Mouse (Mus musculus) testis, adult 2 months (tissue): ENCODE measurements around the gene Emp1. TPM values are rescaled to one million over a fixed set of nuclear protein-coding genes. Genes with fewer than 3 reads are reported as not detected.

Experiments
- H3K27ac ChIP-seq: fragments of 200-500 bp; 2 replicates; pipeline ENCODE4 v1.5.1; 2012; ENCODE audit warnings: low read depth, low read length; ENCODE audit not compliant: control insufficient read depth, insufficient read depth
- H3K27me3 ChIP-seq: fragments of 200-500 bp; 2 replicates; pipeline ENCODE4 v1.6.1; 2012; ENCODE audit warnings: mild to moderate bottlenecking, low read length, moderate library complexity; ENCODE audit not compliant: control insufficient read depth, insufficient read depth
- H3K36me3 ChIP-seq: fragments of 200-500 bp; 2 replicates; pipeline ENCODE4 v1.6.1; 2012; ENCODE audit warnings: mild to moderate bottlenecking, low read length; ENCODE audit not compliant: control insufficient read depth, insufficient read depth
- H3K4me1 ChIP-seq: fragments of 200-500 bp; 2 replicates; pipeline ENCODE4 v1.6.1; 2012; ENCODE audit warnings: low read length; ENCODE audit not compliant: control insufficient read depth, insufficient read depth
- H3K4me3 ChIP-seq: fragments of 200-500 bp; 2 replicates; pipeline ENCODE4 v1.5.1; 2012; ENCODE audit warnings: low read depth, mild to moderate bottlenecking, low read length, moderate library complexity, mixed read lengths; ENCODE audit not compliant: control insufficient read depth
- CTCF ChIP-seq: fragments of 200-500 bp; IDR thresholded peaks from 2 replicates; pipeline ENCODE4 v1.5.1; 2012; ENCODE audit warnings: low read depth, mild to moderate bottlenecking, inconsistent platforms, low read length, moderate library complexity; ENCODE audit not compliant: control insufficient read depth, insufficient read depth, insufficient replicate concordance
- POLR2A ChIP-seq: fragments of 200-500 bp; IDR thresholded peaks from 2 replicates; pipeline ENCODE4 v1.6.1; 2012; ENCODE audit warnings: low read depth, mild to moderate bottlenecking, inconsistent platforms, low read length, moderate library complexity; ENCODE audit not compliant: control insufficient read depth
- polyA plus RNA-seq: library from polyadenylated mRNA; depleted of rRNA; stranded (reverse); fragments of >200 nt; gene quantifications from 2 replicates; pipeline ENCODE4 v1.2.3, GENCODE M21; 2012; rRNA removed

Emp1 gene
- polyA plus RNA-seq, 1 experiment, result 3.2 TPM

DNA sequence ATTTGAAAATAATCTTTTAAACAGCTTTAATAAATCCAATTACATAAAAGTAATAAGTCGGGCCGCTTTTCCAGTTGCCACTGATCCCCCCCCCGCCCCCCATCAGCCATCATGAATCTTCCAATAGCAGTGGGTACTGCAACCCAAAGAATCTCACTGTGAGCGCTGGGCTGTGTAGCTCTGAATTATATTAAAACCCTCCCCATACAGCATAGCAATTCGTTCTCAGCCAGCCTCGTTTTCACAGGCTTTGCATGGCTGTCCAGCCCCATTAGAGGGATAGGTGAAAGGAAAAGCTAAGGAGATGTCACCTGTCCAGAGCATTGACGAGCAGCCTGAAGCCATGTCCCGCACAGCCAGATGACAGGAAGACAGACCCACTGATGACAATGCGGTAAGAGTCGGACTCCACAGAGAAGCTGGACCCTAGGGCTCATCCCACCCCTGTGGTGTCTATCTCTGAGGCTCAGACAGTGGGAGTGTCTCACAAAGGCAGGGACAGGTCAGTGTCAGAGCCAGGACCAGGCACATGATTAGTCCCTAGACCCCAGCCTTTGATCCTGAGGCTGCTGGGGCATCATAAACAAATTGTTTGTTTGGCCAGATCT, 49.5 kb downstream of the Emp1 start:
- no peak for TF ChIP-seq CTCF
- no peak for TF ChIP-seq POLR2A
- Histone ChIP-seq H3K36me3 (no peaks in the 10 kb centered on the region), H3K4me1 (peaks cover 4% of the 10 kb centered on the region; the same call in 1 of the 2 replicates), H3K27me3 (no peaks in the 10 kb centered on the region), H3K4me3 (no peak overlapping the region), H3K27ac (no peak overlapping the region)

DNA sequence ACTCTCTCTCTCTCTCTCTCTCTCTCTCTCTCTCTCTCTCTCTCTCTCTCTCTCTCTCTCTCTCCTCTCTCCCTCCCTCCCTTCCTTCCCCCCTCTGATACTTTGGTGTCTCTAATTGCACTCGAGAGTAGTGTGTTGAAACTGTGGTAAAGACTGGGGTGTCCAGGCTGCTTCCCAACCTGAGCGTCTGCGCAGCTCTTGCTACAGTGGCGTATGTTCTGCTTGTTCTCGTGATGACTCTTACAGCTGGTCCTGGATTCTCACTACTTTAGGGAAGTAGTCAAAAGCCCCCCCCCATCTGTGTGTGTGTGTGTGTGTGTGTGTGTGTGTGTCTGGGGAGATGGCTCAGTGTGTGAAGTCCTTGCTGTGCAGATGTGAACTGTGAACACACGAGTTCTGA, 50.3 kb downstream of the Emp1 start:
- H3K4me1 ChIP-seq, result peaks cover 7% of the 10 kb centered on the region
- no peak for TF ChIP-seq POLR2A
- no peak for TF ChIP-seq CTCF
- H3K36me3 ChIP-seq, result no peaks in the 10 kb centered on the region
- H3K4me3 ChIP-seq, result no peak overlapping the region
- no peak overlapping the region for H3K27ac ChIP-seq
- no peaks in the 10 kb centered on the region for H3K27me3 ChIP-seq

DNA sequence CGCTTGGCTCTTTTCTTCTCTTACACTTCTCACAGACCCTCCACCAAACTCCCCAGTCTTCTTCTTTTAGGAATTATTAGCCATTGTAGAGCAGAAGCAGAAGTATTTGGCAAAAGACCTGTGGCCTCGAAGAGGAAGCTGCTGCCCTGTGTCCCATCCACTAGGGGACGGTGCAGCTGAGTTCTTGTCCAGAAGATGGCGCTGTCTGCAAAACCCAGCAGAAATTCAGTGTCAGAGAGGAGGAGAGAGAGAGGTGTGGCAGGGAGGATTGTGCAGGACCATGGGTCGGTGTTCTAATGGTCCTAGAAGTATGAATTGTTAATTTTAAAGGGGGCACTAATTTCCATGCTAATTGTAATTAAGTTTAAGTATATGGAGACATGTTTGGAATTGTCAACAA, 55.1 kb downstream of the Emp1 start:
- Histone ChIP-seq H3K4me3 (peak overlapping the region; percentile 20; the same call in 1 of the 2 replicates), H3K36me3 (no peaks in the 10 kb centered on the region), H3K27me3 (no peaks in the 10 kb centered on the region), H3K27ac (no peak overlapping the region), H3K4me1 (peaks cover 3% of the 10 kb centered on the region)
- TF ChIP-seq CTCF (peak; percentile 92), POLR2A (no peak)

DNA sequence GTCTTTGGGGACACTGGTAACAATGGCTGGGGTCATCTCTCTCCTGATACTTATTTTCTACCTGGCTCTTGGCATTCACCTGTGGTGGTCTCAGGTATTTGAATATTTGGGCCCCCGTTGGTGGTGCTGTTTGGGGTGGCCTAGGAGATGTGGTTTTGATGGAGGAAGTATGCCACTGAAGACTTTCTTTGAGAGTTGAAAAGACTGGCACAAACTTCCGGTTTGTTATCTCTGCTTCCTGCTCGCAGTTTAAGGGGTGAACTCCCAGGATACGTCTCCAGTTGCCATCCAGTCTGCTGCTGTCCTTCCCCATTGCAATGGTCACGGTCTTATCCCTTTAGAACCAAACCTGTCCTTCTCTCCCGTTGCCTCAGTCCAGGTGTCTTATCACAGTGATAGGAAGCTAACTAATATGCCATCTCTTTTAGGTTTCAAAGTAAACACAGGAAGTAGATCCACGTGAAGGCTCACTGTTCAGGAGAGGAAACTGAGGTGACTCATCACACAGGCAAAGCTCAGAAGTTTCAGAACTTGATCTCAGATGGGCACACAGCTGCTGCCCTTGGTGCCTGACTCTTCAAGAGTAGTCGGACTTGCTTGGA, 56.0 kb downstream of the Emp1 start:
- Histone ChIP-seq H3K4me1 (peaks cover 3% of the 10 kb centered on the region), H3K4me3 (no peak overlapping the region), H3K27ac (no peak overlapping the region), H3K36me3 (no peaks in the 10 kb centered on the region), H3K27me3 (no peaks in the 10 kb centered on the region)
- TF ChIP-seq CTCF (no peak), POLR2A (no peak)

DNA sequence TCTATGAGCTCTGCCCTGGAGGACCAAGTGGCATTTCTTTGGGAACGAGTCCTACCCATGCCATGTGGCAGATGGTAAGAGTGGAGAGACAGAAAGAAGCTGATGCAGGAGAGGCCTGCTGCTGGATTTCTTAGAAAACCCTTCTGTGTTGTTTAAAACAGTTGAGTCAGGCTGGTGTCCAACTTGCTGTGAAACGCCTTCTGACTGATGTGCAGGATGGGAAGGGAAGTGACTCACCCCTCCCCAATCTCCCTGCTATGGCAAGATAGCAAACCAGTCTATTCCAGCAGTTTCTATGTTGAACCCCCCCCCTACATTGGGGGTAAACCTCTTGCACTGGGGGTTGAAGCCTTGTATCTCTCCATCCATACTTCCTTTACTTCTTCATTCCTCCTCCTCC, 65.9 kb downstream of the Emp1 start:
- TF ChIP-seq CTCF (no peak), POLR2A (no peak)
- Histone ChIP-seq H3K4me1 (no peaks in the 10 kb centered on the region), H3K36me3 (no peaks in the 10 kb centered on the region), H3K27ac (no peak overlapping the region), H3K27me3 (no peaks in the 10 kb centered on the region), H3K4me3 (no peak overlapping the region)

DNA sequence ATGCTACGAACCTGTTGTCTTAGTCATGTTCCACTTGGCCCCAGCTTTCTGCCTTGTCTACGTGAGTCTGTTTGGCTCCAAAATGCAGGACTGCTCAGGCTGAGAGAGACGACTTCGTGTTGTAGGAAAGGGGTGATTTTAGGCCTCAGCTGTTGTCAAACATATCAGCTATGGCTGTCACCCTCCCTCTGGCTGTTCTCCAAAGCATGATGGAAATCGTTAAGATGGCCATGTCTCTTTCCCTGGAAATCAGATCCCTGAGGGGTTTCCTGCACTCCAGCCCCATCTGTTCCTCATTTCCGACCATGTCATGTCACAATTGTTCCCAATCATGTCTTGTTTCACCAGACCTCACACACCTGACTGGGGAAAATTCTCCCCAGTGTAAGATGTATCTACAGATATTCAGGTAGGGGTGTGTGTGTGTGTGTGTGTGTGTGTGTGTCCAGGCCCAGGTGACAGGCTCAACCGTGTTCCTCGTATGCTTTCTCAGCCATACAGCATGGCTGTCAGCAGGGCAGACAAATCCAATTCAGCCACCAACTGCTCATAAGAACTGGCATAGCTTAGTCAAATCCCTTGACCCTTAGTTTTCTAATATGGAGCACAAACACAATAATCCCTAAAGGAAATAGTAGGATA, 67.0 kb downstream of the Emp1 start:
- Histone ChIP-seq H3K27me3 (no peaks in the 10 kb centered on the region), H3K4me1 (no peaks in the 10 kb centered on the region), H3K4me3 (no peak overlapping the region), H3K36me3 (no peaks in the 10 kb centered on the region), H3K27ac (no peak overlapping the region)
- TF ChIP-seq POLR2A (no peak), CTCF (no peak)

DNA sequence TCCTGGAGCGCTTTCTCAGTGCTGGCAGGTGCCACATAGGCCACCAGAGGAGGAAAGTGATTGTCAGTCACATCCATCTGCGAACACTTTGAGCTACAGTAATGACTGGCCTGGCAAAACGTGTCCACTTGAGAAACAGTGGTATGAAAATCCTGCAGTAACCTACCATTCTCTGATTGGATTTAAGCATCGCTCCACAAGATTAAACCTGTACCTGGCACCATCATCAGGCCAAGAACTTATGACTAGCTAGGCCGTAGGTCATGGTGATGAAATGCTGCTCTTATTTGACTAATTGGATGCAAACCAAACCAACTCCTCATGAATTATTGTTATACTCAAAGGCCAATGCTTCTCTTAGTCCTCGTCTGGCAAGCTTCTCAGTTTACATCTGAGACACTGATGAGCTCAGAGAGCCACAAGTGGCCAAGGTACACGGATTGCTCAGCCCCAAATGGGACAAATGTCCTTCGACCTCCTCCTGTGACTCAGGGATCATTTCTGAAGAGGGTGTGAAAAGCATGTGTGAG, 68.2 kb downstream of the Emp1 start:
- H3K27ac ChIP-seq, result no peak overlapping the region
- no peaks in the 10 kb centered on the region for H3K4me1 ChIP-seq
- no peaks in the 10 kb centered on the region for H3K36me3 ChIP-seq
- no peaks in the 10 kb centered on the region for H3K27me3 ChIP-seq
- TF ChIP-seq CTCF, result no peak
- no peak for TF ChIP-seq POLR2A
- no peak overlapping the region for H3K4me3 ChIP-seq

Other genes starting within 250 kb of the Emp1 start
- 0.60 and 0.65 TPM in 2 replicates for gene Gprc5d, start 244.3 kb upstream of the Emp1 start, polyA plus RNA-seq
- gene Fam234b, start 164.6 kb upstream of the Emp1 start, polyA plus RNA-seq, result 18.3 and 20.9 TPM in 2 replicates
- 4.7 and 4.9 TPM in 2 replicates for gene Hebp1, start 164.5 kb upstream of the Emp1 start, polyA plus RNA-seq
- gene Gsg1, start 108.2 kb upstream of the Emp1 start, polyA plus RNA-seq, result 4,178 and 4,188 TPM in 2 replicates
- 232 and 235 TPM in 2 replicates for gene Pbp2, start 52.1 kb upstream of the Emp1 start, polyA plus RNA-seq